Mouse (Mus musculus): ENCODE data around the gene Tmem232.

DNA sequence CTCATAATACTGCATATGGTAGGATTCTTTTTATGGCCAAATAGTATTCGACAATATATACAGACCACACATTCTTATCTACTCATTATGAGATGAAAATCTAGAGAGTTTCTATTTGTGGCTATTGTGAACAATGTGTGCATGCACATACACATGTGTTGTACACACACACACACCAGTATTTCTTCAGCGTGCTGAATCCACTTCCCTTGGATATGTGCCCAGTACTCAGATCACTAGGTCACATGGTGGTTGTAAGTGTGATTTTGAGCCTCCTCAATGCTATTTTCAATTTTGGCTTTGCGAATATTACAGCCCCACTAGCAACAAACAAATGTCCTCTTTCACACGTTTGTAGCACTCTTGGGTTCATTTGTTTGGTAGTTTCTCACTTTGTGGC, 200.6 kb downstream of the Tmem232 start:
- TF ChIP-seq CTCF (IDR thresholded peaks at IDR 0.05; ENCODE audit: borderline replicate concordance, insufficient read depth, low read length) (no peak), POLR2A (IDR thresholded peaks at IDR 0.05; ENCODE audit: low read depth, low read length) (no peak)
